Mouse (Mus musculus) liver, embryonic 15.5 days (tissue): ENCODE results near the gene Pmpca. TPM values are rescaled to one million over a fixed set of nuclear protein-coding genes. Genes with fewer than 3 reads are reported as not detected.

Source experiments
- ATAC-seq: fragments of 200-750 bp; cut with Nextera tagmentation; 2 replicates; pipeline ENCODE4 v1.8.0; 2017; ENCODE audit warnings: moderate number of reproducible peaks, mild to moderate bottlenecking, moderate library complexity; ENCODE audit not compliant: insufficient read depth
- H3K27ac ChIP-seq: fragments of 300-500 bp; sonication (generic); replicated peaks from 2 replicates; pipeline ENCODE4 v1.5.1; 2015; ENCODE audit warnings: mild to moderate bottlenecking, inconsistent platforms
- H3K27me3 ChIP-seq: fragments of 300-500 bp; sonication (generic); 2 replicates; pipeline ENCODE4 v1.6.1; 2015; ENCODE audit warnings: mild to moderate bottlenecking, inconsistent platforms
- H3K36me3 ChIP-seq: fragments of 300-500 bp; sonication (generic); replicated peaks from 2 replicates; pipeline ENCODE4 v1.6.1; 2015; ENCODE audit warnings: moderate library complexity, mild to moderate bottlenecking, inconsistent platforms
- H3K4me1 ChIP-seq: fragments of 300-500 bp; sonication (generic); replicated peaks from 2 replicates; pipeline ENCODE4 v1.6.1; 2015; ENCODE audit warnings: inconsistent platforms
- H3K4me2 ChIP-seq: fragments of 300-500 bp; sonication (generic); 2 replicates; pipeline ENCODE4 v1.6.1; 2015; ENCODE audit warnings: moderate library complexity, mild to moderate bottlenecking, inconsistent platforms
- H3K4me3 ChIP-seq: fragments of 300-500 bp; sonication (generic); replicated peaks from 2 replicates; pipeline ENCODE4 v1.5.1; 2015; ENCODE audit warnings: mild to moderate bottlenecking, inconsistent platforms
- H3K9ac ChIP-seq: fragments of 300-500 bp; sonication (generic); 2 replicates; pipeline ENCODE4 v1.6.1; 2015; ENCODE audit warnings: moderate library complexity, mild to moderate bottlenecking, inconsistent platforms
- H3K9me3 ChIP-seq: fragments of 300-500 bp; sonication (generic); replicated peaks from 2 replicates; pipeline ENCODE4 v1.6.1; 2016; ENCODE audit warnings: inconsistent platforms
- WGBS: fragments of 180-500 bp; shearing (Covaris S2); methylation state at CpG from one replicate; pipeline ENCODE4 v1.1.7; 2015; ENCODE audit warnings: mixed read lengths; ENCODE audit not compliant: insufficient replicate concordance; 5-methylcytosine and 5-hydroxymethylcytosine counted together
- polyA plus RNA-seq: library from polyadenylated mRNA; unstranded; fragments of >200 nt; fragmentation: Nextera tagmentation; extraction: Ambion mirVana; gene quantifications from 2 replicates; pipeline ENCODE4 v1.2.1, GENCODE M21; 2015

Pmpca gene
- polyA plus RNA-seq, 1 experiment from 2014 or later = 61.6 TPM

DNA sequence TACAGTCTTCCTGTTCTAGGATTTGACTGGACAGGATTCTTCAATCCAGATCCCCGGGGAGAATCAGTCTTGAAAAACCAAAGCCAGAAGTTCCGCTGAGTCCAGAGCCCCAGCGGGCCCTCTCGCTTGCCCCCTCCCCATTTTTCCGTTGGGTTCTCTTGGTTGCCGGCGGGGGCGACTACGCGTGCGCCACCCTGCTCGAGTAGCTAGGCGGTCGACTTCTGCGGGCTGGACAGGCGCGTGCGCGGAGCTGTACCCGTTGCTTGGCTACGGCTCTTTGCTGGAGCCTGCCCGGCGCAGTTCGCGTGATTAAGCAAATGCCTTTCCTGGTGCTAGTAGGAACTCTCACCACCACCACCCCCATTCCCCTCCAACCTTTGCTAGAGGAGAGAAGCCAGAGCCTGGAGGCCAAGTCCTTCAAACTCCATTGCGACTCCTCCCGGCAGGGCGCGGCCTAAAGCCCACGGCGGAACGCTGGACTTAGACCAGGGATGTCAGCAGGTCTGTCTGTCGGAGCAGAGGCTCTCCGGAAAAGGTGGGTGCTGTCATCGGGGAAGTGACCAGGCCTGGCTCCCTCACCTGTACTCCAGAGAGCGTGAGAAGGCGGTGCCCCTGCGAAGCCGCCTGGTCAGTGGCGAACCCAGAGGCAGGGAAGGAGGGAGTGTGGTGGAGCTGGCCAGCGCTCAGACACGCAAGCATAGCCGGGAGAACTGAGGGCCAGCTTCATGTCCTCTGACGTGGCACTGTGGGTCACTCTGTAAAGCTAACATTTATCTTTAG lies 56.7 kb downstream of the Pmpca start:
- peaks cover 10% of the 10 kb centered on the region for H3K36me3 ChIP-seq
- H3K9me3 ChIP-seq = no peaks in the 10 kb centered on the region
- peaks cover 51% of the 10 kb centered on the region for H3K4me1 ChIP-seq
- H3K27ac ChIP-seq = peak overlapping the region; percentile 90
- WGBS = 1% methylated on average over 44 of the region's 44 CpGs
- peak overlapping the region; percentile 68 for H3K9ac ChIP-seq
- H3K4me2 ChIP-seq = peak overlapping the region; percentile 99
- ATAC-seq = peak; percentile 83
- H3K27me3 ChIP-seq = no peaks in the 10 kb centered on the region
- H3K4me3 ChIP-seq = peak overlapping the region; percentile 93

DNA sequence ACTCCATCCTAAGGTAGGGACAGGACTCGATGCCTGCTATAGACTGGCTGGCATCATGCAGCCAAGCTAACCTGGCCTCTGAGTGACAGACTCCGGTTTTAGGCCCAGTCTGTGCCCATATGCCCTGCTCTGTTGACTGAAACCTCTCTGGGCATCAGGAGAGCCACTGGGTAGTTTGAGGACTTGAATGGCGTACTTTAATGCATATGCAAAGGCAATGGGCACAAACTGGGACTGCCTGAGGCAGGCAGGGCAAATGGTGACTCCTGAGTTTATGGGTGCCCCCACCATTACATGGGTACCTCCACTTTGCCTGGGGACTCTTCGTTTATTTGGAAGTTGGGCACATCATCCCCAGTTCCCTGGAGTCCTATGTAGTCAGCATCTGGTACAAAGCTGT lies 57.5 kb downstream of the Pmpca start:
- peak overlapping the region; percentile 99 for H3K4me2 ChIP-seq
- peaks cover 2% of the 10 kb centered on the region for H3K36me3 ChIP-seq
- peak overlapping the region; percentile 93 for H3K4me3 ChIP-seq
- no peak for ATAC-seq
- peak overlapping the region; percentile 68; the same call in 1 of the 2 replicates for H3K9ac ChIP-seq
- no peaks in the 10 kb centered on the region for H3K27me3 ChIP-seq
- no peaks in the 10 kb centered on the region for H3K9me3 ChIP-seq
- peak overlapping the region; percentile 90 for H3K27ac ChIP-seq
- peaks cover 51% of the 10 kb centered on the region for H3K4me1 ChIP-seq
- 67% methylated on average over 4 of the region's 4 CpGs for WGBS

Other genes with a start within 250 kb of the Pmpca start
- gene Lhx3, start 181.1 kb upstream of the Pmpca start, polyA plus RNA-seq = not detected in 2 replicates
- 5.1 and 5.2 TPM in 2 replicates for gene Qsox2, start 151.8 kb upstream of the Pmpca start, polyA plus RNA-seq
- 0.03 TPM in 1 of 2 replicates, not detected in the other for gene Ccdc187, start 94.8 kb upstream of the Pmpca start, polyA plus RNA-seq
- 2.6 and 2.9 TPM in 2 replicates for gene Gpsm1, start 73.8 kb upstream of the Pmpca start, polyA plus RNA-seq
- gene Dnlz, start 37.2 kb upstream of the Pmpca start, polyA plus RNA-seq = 8.3 and 9.8 TPM in 2 replicates
- 2.3 and 2.9 TPM in 2 replicates for gene Card9, start 28.4 kb upstream of the Pmpca start, polyA plus RNA-seq
- gene Snapc4, start 8.7 kb upstream of the Pmpca start, polyA plus RNA-seq = 8.4 and 10.8 TPM in 2 replicates
- gene Entr1, start within 50 bp of the Pmpca start, polyA plus RNA-seq = 38.2 and 42.8 TPM in 2 replicates
- gene Inpp5e, start 19.9 kb downstream of the Pmpca start, polyA plus RNA-seq = 6.0 and 6.1 TPM in 2 replicates
- 8.8 and 9.6 TPM in 2 replicates for gene Sec16a, start 55.9 kb downstream of the Pmpca start, polyA plus RNA-seq
- 2.8 and 3.1 TPM in 2 replicates for gene Notch1, start 127.3 kb downstream of the Pmpca start, polyA plus RNA-seq
- gene Egfl7, start 190.7 kb downstream of the Pmpca start, polyA plus RNA-seq = 55.1 and 64.6 TPM in 2 replicates
- gene Gm20532, start 197.3 kb downstream of the Pmpca start, polyA plus RNA-seq = not detected in 2 replicates
- gene Agpat2, start 215.1 kb downstream of the Pmpca start, polyA plus RNA-seq = 55.6 and 63.7 TPM in 2 replicates
- 1.2 and 1.7 TPM in 2 replicates for gene Fam69b, start 239.1 kb downstream of the Pmpca start, polyA plus RNA-seq